Mouse (Mus musculus): Measurements from ENCODE around the gene Rgcc. TPM values are rescaled to one million over a fixed set of nuclear protein-coding genes. Genes with fewer than 3 reads are reported as not detected.

Gene Rgcc
- total RNA-seq, 1 experiment = 0.71 TPM

DNA sequence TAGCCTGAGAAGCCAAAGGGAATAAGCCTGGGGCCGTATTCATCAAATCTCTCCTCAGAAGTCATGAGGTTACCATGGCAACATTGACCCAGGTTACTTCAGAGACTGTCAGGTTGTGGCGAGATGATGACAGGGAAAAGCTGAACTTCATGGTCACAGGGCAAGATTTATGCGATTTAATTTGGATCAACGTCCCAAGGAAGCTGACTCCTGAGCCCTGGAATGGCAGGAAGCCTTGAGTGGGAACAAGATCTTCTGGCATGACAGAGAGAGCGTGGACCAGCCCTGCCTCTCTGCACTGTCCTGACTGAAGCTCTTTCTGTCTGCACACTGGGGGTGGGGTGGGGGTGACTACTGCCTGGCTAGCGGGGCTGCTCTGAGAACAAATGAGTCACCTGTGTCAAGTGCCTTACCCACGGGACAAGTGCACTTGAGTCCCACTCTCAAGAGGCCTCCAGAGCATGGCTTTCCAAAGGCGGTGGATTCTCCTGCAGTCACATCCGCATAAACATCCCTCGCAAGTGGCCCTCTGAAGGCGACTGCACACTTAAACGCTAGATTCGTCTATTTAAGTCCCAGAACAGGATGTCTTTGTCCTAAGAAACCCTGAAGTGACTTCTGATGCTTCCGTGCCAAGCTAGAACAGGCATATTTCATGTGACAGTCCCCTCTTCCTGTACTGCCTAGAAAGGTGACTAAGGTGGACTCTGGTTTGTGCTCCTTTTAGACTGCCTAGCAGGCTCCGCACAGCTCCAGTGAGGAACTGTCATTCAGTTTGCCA, 27.6 kb downstream of the Rgcc start:
- no peak for TF ChIP-seq ZC3H11A (IDR thresholded peaks at IDR 0.05; ENCODE audit: borderline replicate concordance, low read depth, low read length)
- TF ChIP-seq CHD2 (IDR thresholded peaks at IDR 0.05; ENCODE audit: low read depth, low read length) = no peak
- no peak for TF ChIP-seq ZNF384 (IDR thresholded peaks at IDR 0.05; ENCODE audit: low read depth, low read length)
- no peak for TF ChIP-seq HCFC1 (IDR thresholded peaks at IDR 0.05; ENCODE audit: borderline replicate concordance, insufficient read depth, low read length)
- TF ChIP-seq MAFK (IDR thresholded peaks at IDR 0.05; ENCODE audit: insufficient read depth, low read depth, low read length) = no peak
- peaks cover 18 to 19% of the 10 kb centered on the region in 2 experiments for H3K4me1 ChIP-seq (ENCODE audit: control insufficient read depth in 2 of 2, insufficient read depth in 2 of 2, low read length in 2 of 2, poor library complexity in 1 of 2)
- no peaks in the 10 kb centered on the region; the same call in 1 of the 2 replicates for H3K36me3 ChIP-seq (ENCODE audit: control insufficient read depth, insufficient read depth, low read length, poor library complexity, severe bottlenecking)
- H3K4me3 ChIP-seq (ENCODE audit: insufficient read depth in 1 of 2, low read depth in 1 of 2, low read length in 2 of 2, poor library complexity in 1 of 2, severe bottlenecking in 1 of 2) = no peak overlapping the region
- no peak for DNase-seq (ENCODE audit: low read depth, low spot score)
- no peak overlapping the region for H3K9ac ChIP-seq (ENCODE audit: insufficient read depth, low read depth, low read length, poor library complexity, severe bottlenecking)
- H3K27ac ChIP-seq (ENCODE audit: insufficient read depth, low read depth, low read length, poor library complexity, severe bottlenecking) = no peak overlapping the region
- H3K9me3 ChIP-seq (ENCODE audit: control insufficient read depth, insufficient read depth, low read depth, low read length) = no peaks in the 10 kb centered on the region
- in situ Hi-C loops (cut with MboI; ENCODE audit: low sequenced_read_pairs in 2 of 2, unreplicated experiment in 2 of 2) = no loop called here

DNA sequence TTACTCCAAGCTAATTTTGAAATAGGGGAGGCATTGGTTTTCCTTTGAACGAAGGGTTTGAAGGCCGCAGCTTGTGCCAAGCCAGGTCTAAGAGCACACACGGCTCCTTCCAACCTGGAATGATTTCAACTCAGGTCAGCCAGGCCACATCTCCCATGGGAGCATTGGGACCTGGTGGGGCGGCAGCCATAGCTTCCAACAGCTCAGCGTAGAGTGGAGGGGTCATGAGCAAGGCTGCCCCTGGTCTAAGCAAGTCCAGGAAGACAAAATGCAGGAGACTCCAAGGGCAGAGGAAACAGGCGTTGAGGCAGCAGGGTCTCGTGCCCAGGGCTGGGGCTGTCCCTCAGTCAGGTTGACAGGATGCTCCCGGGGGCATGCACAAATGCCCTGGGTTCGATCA, 28.5 kb downstream of the Rgcc start:
- no peak for DNase-seq (ENCODE audit: low read depth, low spot score)
- Histone ChIP-seq H3K9me3 (ENCODE audit: control insufficient read depth, insufficient read depth, low read depth, low read length) (no peaks in the 10 kb centered on the region), H3K9ac (ENCODE audit: insufficient read depth, low read depth, low read length, poor library complexity, severe bottlenecking) (no peak overlapping the region), H3K4me1 (ENCODE audit: control insufficient read depth in 2 of 2, insufficient read depth in 2 of 2, low read length in 2 of 2, poor library complexity in 1 of 2) (peaks cover 10 to 19% of the 10 kb centered on the region in 2 experiments), H3K27ac (ENCODE audit: insufficient read depth, low read depth, low read length, poor library complexity, severe bottlenecking) (no peak overlapping the region; the same call in 1 of the 2 replicates), H3K4me3 (ENCODE audit: insufficient read depth in 1 of 2, low read depth in 1 of 2, low read length in 2 of 2, poor library complexity in 1 of 2, severe bottlenecking in 1 of 2) (no peak overlapping the region), H3K36me3 (ENCODE audit: control insufficient read depth, insufficient read depth, low read length, poor library complexity, severe bottlenecking) (no peaks in the 10 kb centered on the region; the same call in 1 of the 2 replicates)
- no peak for TF ChIP-seq MAFK (IDR thresholded peaks at IDR 0.05; ENCODE audit: insufficient read depth, low read depth, low read length)
- no peak for TF ChIP-seq ZC3H11A (IDR thresholded peaks at IDR 0.05; ENCODE audit: borderline replicate concordance, low read depth, low read length)
- in situ Hi-C loops (cut with MboI; ENCODE audit: low sequenced_read_pairs in 2 of 2, unreplicated experiment in 2 of 2) = no loop called here

DNA sequence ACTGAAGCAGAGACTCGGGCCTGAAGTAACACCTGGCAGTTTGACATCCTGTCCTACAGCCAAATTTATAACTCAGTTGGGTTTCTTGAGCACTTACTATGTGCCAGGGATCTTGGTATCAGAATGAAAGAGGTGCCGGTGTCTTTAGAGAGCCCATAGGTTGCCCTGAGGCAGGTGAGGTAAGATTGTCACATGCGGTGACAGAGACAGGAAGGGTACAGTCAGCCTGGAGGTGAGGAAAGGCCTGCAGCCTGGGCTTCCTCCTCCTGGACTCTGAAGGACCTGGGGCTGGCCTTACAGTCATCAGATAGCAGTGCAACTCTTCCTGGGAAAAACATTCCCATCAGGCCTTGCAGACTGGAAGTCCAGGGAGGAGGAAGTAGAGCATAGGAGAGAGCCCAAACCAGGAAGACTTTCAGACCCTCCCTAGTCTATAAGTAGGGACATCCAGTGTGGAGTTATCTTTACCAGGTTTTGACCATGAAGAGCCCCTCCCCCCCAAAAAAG, 29.2 kb downstream of the Rgcc start:
- DNase-seq (ENCODE audit: low read depth, low spot score) = no peak
- H3K4me1 ChIP-seq (ENCODE audit: control insufficient read depth in 2 of 2, insufficient read depth in 2 of 2, low read length in 2 of 2, poor library complexity in 1 of 2) = peaks cover 6 to 14% of the 10 kb centered on the region in 2 experiments; a peak in 3 of 4 replicates
- H3K4me3 ChIP-seq (ENCODE audit: insufficient read depth in 1 of 2, low read depth in 1 of 2, low read length in 2 of 2, poor library complexity in 1 of 2, severe bottlenecking in 1 of 2) = no peak overlapping the region
- no peaks in the 10 kb centered on the region for H3K9me3 ChIP-seq (ENCODE audit: control insufficient read depth, insufficient read depth, low read depth, low read length)
- in situ Hi-C loops (cut with MboI; ENCODE audit: low sequenced_read_pairs in 2 of 2, unreplicated experiment in 2 of 2) = no loop called here
- H3K36me3 ChIP-seq (ENCODE audit: control insufficient read depth, insufficient read depth, low read length, poor library complexity, severe bottlenecking) = no peaks in the 10 kb centered on the region; the same call in 1 of the 2 replicates
- H3K9ac ChIP-seq (ENCODE audit: insufficient read depth, low read depth, low read length, poor library complexity, severe bottlenecking) = no peak overlapping the region
- H3K27ac ChIP-seq (ENCODE audit: insufficient read depth, low read depth, low read length, poor library complexity, severe bottlenecking) = no peak overlapping the region
- no peak for TF ChIP-seq HCFC1 (IDR thresholded peaks at IDR 0.05; ENCODE audit: borderline replicate concordance, insufficient read depth, low read length)
- TF ChIP-seq ZNF384 (IDR thresholded peaks at IDR 0.05; ENCODE audit: low read depth, low read length) = no peak
- no peak for TF ChIP-seq ZC3H11A (IDR thresholded peaks at IDR 0.05; ENCODE audit: borderline replicate concordance, low read depth, low read length)
- TF ChIP-seq CHD2 (IDR thresholded peaks at IDR 0.05; ENCODE audit: low read depth, low read length) = no peak
- TF ChIP-seq MAFK (IDR thresholded peaks at IDR 0.05; ENCODE audit: insufficient read depth, low read depth, low read length) = no peak

DNA sequence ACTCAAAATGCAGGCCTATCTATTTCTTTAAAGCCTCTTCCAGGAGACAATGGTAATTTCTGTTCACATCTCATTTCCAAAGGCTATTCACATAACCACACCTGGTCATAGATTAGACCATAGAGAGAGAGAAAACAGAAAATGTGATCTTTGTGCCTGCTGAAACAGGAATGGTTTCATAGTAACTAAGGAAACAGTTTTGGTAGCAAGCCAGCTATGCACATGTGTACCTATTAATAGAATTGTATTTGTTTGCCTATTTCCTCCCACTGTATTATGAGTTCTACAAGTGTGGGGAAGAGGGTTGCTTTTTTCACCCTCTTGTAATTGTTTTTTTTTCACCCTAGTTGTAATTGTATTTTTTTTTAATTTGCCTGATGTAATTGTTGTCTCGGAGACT, 31.9 kb downstream of the Rgcc start:
- Histone ChIP-seq H3K4me3 (ENCODE audit: insufficient read depth in 1 of 2, low read depth in 1 of 2, low read length in 2 of 2, poor library complexity in 1 of 2, severe bottlenecking in 1 of 2) (no peak overlapping the region), H3K9me3 (ENCODE audit: control insufficient read depth, insufficient read depth, low read depth, low read length) (no peaks in the 10 kb centered on the region), H3K36me3 (ENCODE audit: control insufficient read depth, insufficient read depth, low read length, poor library complexity, severe bottlenecking) (no peaks in the 10 kb centered on the region), H3K4me1 (ENCODE audit: control insufficient read depth in 2 of 2, insufficient read depth in 2 of 2, low read length in 2 of 2, poor library complexity in 1 of 2) (peaks cover 0 to 5% of the 10 kb centered on the region in 2 experiments; a peak in 1 of 4 replicates), H3K9ac (ENCODE audit: insufficient read depth, low read depth, low read length, poor library complexity, severe bottlenecking) (no peak overlapping the region), H3K27ac (ENCODE audit: insufficient read depth, low read depth, low read length, poor library complexity, severe bottlenecking) (no peak overlapping the region)
- in situ Hi-C loops (cut with MboI; ENCODE audit: low sequenced_read_pairs in 2 of 2, unreplicated experiment in 2 of 2) = no loop called here
- TF ChIP-seq ZC3H11A (IDR thresholded peaks at IDR 0.05; ENCODE audit: borderline replicate concordance, low read depth, low read length) (no peak), CHD2 (IDR thresholded peaks at IDR 0.05; ENCODE audit: low read depth, low read length) (no peak), MAFK (IDR thresholded peaks at IDR 0.05; ENCODE audit: insufficient read depth, low read depth, low read length) (no peak), ZNF384 (IDR thresholded peaks at IDR 0.05; ENCODE audit: low read depth, low read length) (no peak), HCFC1 (IDR thresholded peaks at IDR 0.05; ENCODE audit: borderline replicate concordance, insufficient read depth, low read length) (no peak)
- no peak for DNase-seq (ENCODE audit: low read depth, low spot score)
